ENCODE assay signal across 20 mouse cellular contexts in the genomic region with DNA sequence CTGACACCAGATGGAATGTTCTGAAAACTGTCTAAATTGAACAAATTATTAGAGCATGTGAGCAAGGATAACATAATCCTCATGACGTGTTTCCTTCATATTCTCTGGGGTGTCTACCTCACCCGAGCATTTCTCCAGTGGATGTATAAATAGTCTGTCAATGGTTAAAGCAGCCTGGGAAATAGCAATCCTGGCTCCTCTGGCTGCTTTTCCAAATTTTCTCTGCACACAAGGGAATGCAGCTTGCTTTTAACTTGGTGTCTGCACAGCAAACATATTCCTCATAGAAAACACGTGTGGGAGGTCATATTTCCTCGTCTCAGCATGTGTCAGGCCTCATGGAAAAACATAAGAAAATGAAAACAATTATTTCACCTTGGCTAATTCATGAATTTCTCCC.
DNase-seq lines count a peak whose midpoint lies in the region; ATAC-seq lines count a peak whose summit lies in the region.
"Had no signal": no experiment of that assay in that cellular context is flagged by ENCODE, and none has a peak within 500 bp of the region (broad histone marks: within the 10 kb centered on the region; RNA-seq: fewer than 3 reads in every experiment).

No protein-coding gene starts in this region.

- no peak overlapping the region for H3K4me2 ChIP-seq in embryonic facial prominence, embryonic 12.5 days (replicated peaks)
- H3K4me2 ChIP-seq: limb, embryonic 15.5 days; lung, embryonic 14.5 days had no signal

- 0 out of 2 replicates have a peak, but pooled peaks have one; percentile 47 for ATAC-seq in embryonic facial prominence, embryonic 12.5 days (ENCODE audit: insufficient number of reproducible peaks, insufficient read depth, low FRiP score, low TSS enrichment)
- ATAC-seq in megakaryocyte-erythroid progenitor cell, adult 5-6 weeks (replicated peaks; ENCODE audit: low FRiP score, low TSS enrichment, poor library complexity, severe bottlenecking) = no peak
- ATAC-seq: intestine, postnatal 0 days had no signal

- no peak overlapping the region for H3K9ac ChIP-seq in embryonic facial prominence, embryonic 12.5 days
- H3K9ac ChIP-seq: limb, embryonic 15.5 days; liver, embryonic 14.5 days; lung, embryonic 14.5 days had no signal

- WGBS in embryonic facial prominence, embryonic 12.5 days = 15% methylated on average over 4 of the region's 4 CpGs

- peaks cover 9% of the 10 kb centered on the region; the same call in 1 of the 2 replicates for H3K4me1 ChIP-seq in embryonic facial prominence, embryonic 12.5 days
- H3K4me1 ChIP-seq: megakaryocyte, embryonic 14.5 days had no signal

- peak overlapping the region; percentile 65 for H3K27ac ChIP-seq in embryonic facial prominence, embryonic 12.5 days
- H3K27ac ChIP-seq: layer of hippocampus, adult 2 months; limb, embryonic 15.5 days; liver, embryonic 14.5 days had no signal

- H3K9me3 ChIP-seq in embryonic facial prominence, embryonic 12.5 days = no peaks in the 10 kb centered on the region
- H3K9me3 ChIP-seq: limb, embryonic 15.5 days; megakaryocyte, embryonic 14.5 days had no signal

- H3K36me3 ChIP-seq in embryonic facial prominence, embryonic 12.5 days = no peaks in the 10 kb centered on the region
- H3K36me3 ChIP-seq: limb, embryonic 15.5 days had no signal

- DNase-seq in embryo, embryonic 10.5 days (ENCODE audit: low spot score) = peak; percentile 24
- DNase-seq in embryo, embryonic 9.5 days (ENCODE audit: extremely low spot score) = no peak
- peak; percentile 14 for DNase-seq in heart, adult 8-10 months (ENCODE audit: low spot score)
- DNase-seq in heart, postnatal 14 days = no peak
- peak; percentile 4 for DNase-seq in gastrocnemius, postnatal 14 days
- DNase-seq in cerebellum, adult 11-12 months = no peak
- DNase-seq: adrenal gland, postnatal 14 days; cerebellum, adult 9-10 months; kidney, postnatal 25 days; lung, embryonic 14.5 days; midbrain, embryonic 14.5 days; right cerebral cortex, postnatal 14 days; spleen, adult 18-20 months had no signal

- H3K27me3 ChIP-seq in embryonic facial prominence, embryonic 12.5 days = no peaks in the 10 kb centered on the region
- H3K27me3 ChIP-seq: limb, embryonic 15.5 days; megakaryocyte, embryonic 14.5 days had no signal

- H3K4me3 ChIP-seq in embryonic facial prominence, embryonic 12.5 days = no peak overlapping the region
- H3K4me3 ChIP-seq: layer of hippocampus, adult 2 months; limb, embryonic 15.5 days; megakaryocyte, embryonic 14.5 days had no signal

- intact Hi-C loops in heart, postnatal 14 days (cut with DNase I) = loop anchor here (10.0 kb wide), 1 partner anchor 102 kb away; a partner anchor contains a TSS
- intact Hi-C loops in gastrocnemius, postnatal 14 days (cut with DNase I; ENCODE audit: low total_unique reads) = no loop called here

Comparison
In these comparisons a context has a peak if more than half of its experiments do, and no peak if none do; other contexts are left out.
1. DNase-seq: peak in embryo, embryonic 10.5 days (single experiment), heart, adult 8-10 months (single experiment) and gastrocnemius, postnatal 14 days (single experiment); none in embryo, embryonic 9.5 days (single experiment), heart, postnatal 14 days (0 of 2) and cerebellum, adult 11-12 months (single experiment).